Mouse (Mus musculus) kidney, adult 2 months (tissue): Measurements from ENCODE around the gene Fbxl19.

ENCODE experiments used
- CTCF ChIP-seq: fragments of 200-500 bp; conservative IDR thresholded peaks from 2 replicates; pipeline ENCODE4 v1.5.1; 2011; ENCODE audit warnings: low read depth, mild to moderate bottlenecking, control low read depth, low read length, moderate library complexity, mixed read lengths; ENCODE audit not compliant: insufficient read depth, insufficient read length
- POLR2A ChIP-seq: fragments of 200-500 bp; IDR thresholded peaks from one replicate; pipeline ENCODE4 v1.6.1; 2011; ENCODE audit warnings: low read depth, low read length, control low read depth

- TF ChIP-seq POLR2A: no peak
- no peak for TF ChIP-seq CTCF
Measured at GRCm38 (mm10) chr7:127714816-127715215, 29.5 kb upstream of the Fbxl19 start.
